Mouse (Mus musculus) forebrain, embryonic 16.5 days (tissue): Measurements from ENCODE around the gene Ttc41. TPM values are rescaled to one million over a fixed set of nuclear protein-coding genes. Genes with fewer than 3 reads are reported as not detected.

Experiments
- ATAC-seq: fragments of 200-750 bp; cut with Nextera tagmentation; 2 replicates; pipeline ENCODE4 v1.8.0; 2017; ENCODE audit warnings: mild to moderate bottlenecking, moderate library complexity
- H3K27ac ChIP-seq: fragments of 300-500 bp; sonication (generic); 2 replicates; pipeline ENCODE4 v1.5.1; 2014; ENCODE audit warnings: low read length, control low read depth
- H3K27me3 ChIP-seq: fragments of 300-500 bp; sonication (generic); replicated peaks from 2 replicates; pipeline ENCODE4 v1.6.1; 2014; ENCODE audit warnings: low read length; ENCODE audit not compliant: control insufficient read depth, insufficient read depth
- H3K36me3 ChIP-seq: fragments of 300-500 bp; sonication (generic); 2 replicates; pipeline ENCODE4 v1.6.1; 2014; ENCODE audit not compliant: control insufficient read depth, insufficient read depth
- H3K4me1 ChIP-seq: fragments of 300-500 bp; sonication (generic); replicated peaks from 2 replicates; pipeline ENCODE4 v1.6.1; 2014; ENCODE audit warnings: low read length; ENCODE audit not compliant: control insufficient read depth, insufficient read depth
- H3K4me2 ChIP-seq: fragments of 300-500 bp; sonication (generic); 2 replicates; pipeline ENCODE4 v1.6.1; 2014; ENCODE audit warnings: mild to moderate bottlenecking, low read length, control low read depth
- H3K4me3 ChIP-seq: fragments of 300-500 bp; sonication (generic); replicated peaks from 2 replicates; pipeline ENCODE4 v1.5.1; 2014; ENCODE audit warnings: mild to moderate bottlenecking, low read length, control low read depth
- H3K9ac ChIP-seq: fragments of 300-500 bp; sonication (generic); replicated peaks from 2 replicates; pipeline ENCODE4 v1.6.1; 2014; ENCODE audit warnings: low read depth, low read length, control low read depth
- H3K9me3 ChIP-seq: fragments of 300-500 bp; sonication (generic); 2 replicates; pipeline ENCODE4 v1.6.1; 2016; ENCODE audit warnings: low read length; ENCODE audit not compliant: control insufficient read depth
- WGBS: fragments of 180-500 bp; shearing (Covaris S2); extraction: QIAGEN DNeasy Blood & Tissue Kit; methylation state at CpG from one replicate; pipeline ENCODE4 v1.1.7; 2014; 5-methylcytosine and 5-hydroxymethylcytosine counted together
- microRNA-seq: library from miRNA; unstranded; fragments of <30 nt; microRNA quantifications from one replicate; pipeline ENCODE4, GENCODE M21; 2017
- polyA plus RNA-seq: library from polyadenylated mRNA; unstranded; fragments of >200 nt; fragmentation: Nextera tagmentation; extraction: Ambion mirVana; gene quantifications from 2 replicates; pipeline ENCODE4 v1.2.1, GENCODE M21; 2015

The Ttc41 gene
- polyA plus RNA-seq, 1 experiment from 2014 or later = 1.6 TPM

DNA sequence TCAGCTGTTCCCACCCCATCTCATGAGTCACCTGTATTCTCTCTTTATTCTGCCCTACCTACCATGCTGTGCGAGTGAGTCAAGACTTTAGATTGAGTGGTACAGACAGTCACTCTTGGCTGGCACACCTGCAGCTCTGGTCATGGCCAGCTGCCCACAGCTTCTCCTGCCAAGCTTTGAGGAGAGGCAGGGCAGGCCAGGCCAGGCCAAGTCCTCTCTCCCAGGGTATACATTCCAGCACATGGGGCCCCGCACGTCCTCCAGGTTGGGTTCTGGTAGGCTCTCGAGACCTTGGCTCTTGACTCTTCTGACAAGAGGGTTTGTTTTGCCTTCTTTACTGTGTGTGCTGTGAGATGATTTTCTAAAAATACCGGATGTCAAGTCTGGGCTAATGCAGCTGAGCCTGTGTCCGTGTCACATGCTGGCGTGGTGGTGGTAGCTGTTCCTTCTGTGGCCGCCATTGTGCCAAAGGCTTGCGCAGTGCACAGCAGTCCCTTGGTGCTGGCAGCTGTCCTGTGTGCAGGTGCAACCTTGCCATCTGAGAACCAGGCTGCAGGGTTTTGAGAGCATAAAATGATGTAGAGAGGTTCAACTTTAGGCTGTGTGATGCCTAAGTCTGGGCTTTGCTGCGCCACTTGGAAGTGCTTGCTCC, 120.4 kb downstream of the Ttc41 start:
- no peak overlapping the region for H3K4me2 ChIP-seq
- H3K4me1 ChIP-seq = no peaks in the 10 kb centered on the region
- ATAC-seq = no peak

More for the DNA sequence above, 120.4 kb downstream of the Ttc41 start:
- H3K27ac ChIP-seq = no peak overlapping the region
- WGBS = 87% methylated on average over 10 of the region's 10 CpGs
- H3K9ac ChIP-seq = no peak overlapping the region
- H3K27me3 ChIP-seq = no peaks in the 10 kb centered on the region
- H3K4me3 ChIP-seq = no peak overlapping the region
- no peaks in the 10 kb centered on the region for H3K9me3 ChIP-seq
- H3K36me3 ChIP-seq = no peaks in the 10 kb centered on the region

Small RNAs within 50 kb of the gene (microRNA-seq; reads per million reads assigned to microRNA genes)
- 1.7 reads per million for gene Gm25745

Other genes starting within 250 kb of the Ttc41 start
- 19.5 and 24.8 TPM in 2 replicates for gene Syn3, start 206.9 kb upstream of the Ttc41 start, polyA plus RNA-seq
- gene Hsp90b1, start 302 bp upstream of the Ttc41 start, polyA plus RNA-seq = 279 and 302 TPM in 2 replicates
- gene Gm49358, start 58.2 kb downstream of the Ttc41 start, polyA plus RNA-seq = not detected in 2 replicates
- 7.8 and 8.1 TPM in 2 replicates for gene Nt5dc3, start 73.2 kb downstream of the Ttc41 start, polyA plus RNA-seq